Mouse (Mus musculus) hindbrain, embryonic 13.5 days (tissue): ENCODE measurements around the gene Igtp. TPM values are rescaled to one million over a fixed set of nuclear protein-coding genes. Genes with fewer than 3 reads are reported as not detected.
A peak's percentile ranks its signal among the peaks of the same experiment; 100 is the strongest.
"Not testable (repeated sequence)": the region's sequence is repeated elsewhere in the genome, so short reads cannot be mapped to it uniquely, and the experiment has no call there.

ENCODE experiments used
- ATAC-seq: fragments of 200-750 bp; cut with Nextera tagmentation; 2 replicates; pipeline ENCODE4 v1.8.0; 2017; ENCODE audit warnings: moderate TSS enrichment; ENCODE audit not compliant: low FRiP score
- H3K27ac ChIP-seq: fragments of 300-500 bp; sonication (generic); 2 replicates; pipeline ENCODE4 v1.5.1; 2015; ENCODE audit warnings: inconsistent platforms, mild to moderate bottlenecking, moderate library complexity
- H3K27me3 ChIP-seq: fragments of 300-500 bp; sonication (generic); 2 replicates; pipeline ENCODE4 v1.6.1; 2015; ENCODE audit warnings: mild to moderate bottlenecking, inconsistent platforms
- H3K36me3 ChIP-seq: fragments of 300-500 bp; sonication (generic); 2 replicates; pipeline ENCODE4 v1.6.1; 2015; ENCODE audit warnings: mild to moderate bottlenecking, inconsistent platforms
- H3K4me1 ChIP-seq: fragments of 300-500 bp; sonication (generic); replicated peaks from 2 replicates; pipeline ENCODE4 v1.6.1; 2015; ENCODE audit warnings: inconsistent platforms
- H3K4me2 ChIP-seq: fragments of 300-500 bp; sonication (generic); 2 replicates; pipeline ENCODE4 v1.6.1; 2015; ENCODE audit warnings: inconsistent platforms, mild to moderate bottlenecking, moderate library complexity
- H3K4me3 ChIP-seq: fragments of 300-500 bp; sonication (generic); 2 replicates; pipeline ENCODE4 v1.5.1; 2015; ENCODE audit warnings: mild to moderate bottlenecking, inconsistent platforms
- H3K9ac ChIP-seq: fragments of 300-500 bp; sonication (generic); 2 replicates; pipeline ENCODE4 v1.6.1; 2015; ENCODE audit warnings: mild to moderate bottlenecking, inconsistent platforms
- H3K9me3 ChIP-seq: fragments of 300-500 bp; sonication (generic); 2 replicates; pipeline ENCODE4 v1.6.1; 2016; ENCODE audit warnings: inconsistent platforms
- WGBS: fragments of 180-500 bp; shearing (Covaris S2); methylation state at CpG from one replicate; pipeline ENCODE4 v1.1.7; 2015; 5-methylcytosine and 5-hydroxymethylcytosine counted together
- polyA plus RNA-seq: library from polyadenylated mRNA; unstranded; fragments of >200 nt; fragmentation: Nextera tagmentation; extraction: Ambion mirVana; gene quantifications from 2 replicates; pipeline ENCODE4 v1.2.1, GENCODE M21; 2015

Gene Igtp
- polyA plus RNA-seq, 1 experiment from 2014 or later = 1.6 TPM

GRCm38 (mm10) chr11:58189675-58190074 lies 9.7 kb upstream of the Igtp start:
- no peak for ATAC-seq
- H3K27me3 ChIP-seq = no peaks in the 10 kb centered on the region
- no peaks in the 10 kb centered on the region for H3K4me1 ChIP-seq
- H3K36me3 ChIP-seq = no peaks in the 10 kb centered on the region
- no peak overlapping the region for H3K9ac ChIP-seq
- H3K4me2 ChIP-seq = no peak overlapping the region
- no peak overlapping the region for H3K27ac ChIP-seq
- WGBS = 94% methylated on average over 6 of the region's 6 CpGs
- no peak overlapping the region for H3K4me3 ChIP-seq
- H3K9me3 ChIP-seq = no peaks in the 10 kb centered on the region

GRCm38 (mm10) chr11:58193326-58193725 lies 6.0 kb upstream of the Igtp start:
- Histone ChIP-seq H3K4me2 (no peak overlapping the region), H3K27ac (no peak overlapping the region), H3K4me1 (no peaks in the 10 kb centered on the region), H3K9me3 (no peaks in the 10 kb centered on the region), H3K27me3 (no peaks in the 10 kb centered on the region), H3K9ac (no peak overlapping the region), H3K36me3 (no peaks in the 10 kb centered on the region), H3K4me3 (no peak overlapping the region)
- 85% methylated on average over 3 of the region's 3 CpGs for WGBS
- ATAC-seq = no peak

DNA sequence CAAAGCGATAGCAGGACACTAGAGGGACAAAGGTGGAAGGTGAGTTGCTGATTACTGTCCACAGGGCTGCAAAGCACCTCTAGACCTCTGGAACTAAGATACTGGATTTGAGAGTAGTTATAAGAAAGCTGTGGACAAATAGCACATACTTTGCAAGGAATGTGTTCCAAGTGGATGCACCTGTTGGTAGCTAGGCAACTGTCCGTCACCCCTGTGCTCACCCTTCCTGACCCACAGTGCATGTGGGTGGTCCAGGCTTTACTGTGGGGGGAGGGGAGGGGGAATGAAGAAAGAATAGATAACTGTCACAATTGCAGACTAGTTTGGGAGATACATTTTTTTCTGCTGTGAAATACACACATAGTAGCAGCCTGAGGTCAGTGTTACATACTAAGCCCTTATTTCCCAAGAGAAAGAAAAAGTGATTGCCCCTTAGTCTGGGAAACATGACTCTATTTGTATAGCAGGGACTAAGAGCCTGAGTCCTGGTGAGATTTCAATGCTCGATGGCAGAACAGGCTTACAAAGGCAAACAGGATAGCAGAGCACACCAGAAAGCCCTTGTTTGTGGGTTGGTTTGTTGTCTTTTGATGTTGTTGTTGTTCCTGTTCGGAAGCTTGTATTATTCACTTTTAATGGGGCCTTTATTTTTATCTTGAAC lies 5.4 kb upstream of the Igtp start:
- Histone ChIP-seq H3K9ac (no peak overlapping the region), H3K36me3 (no peaks in the 10 kb centered on the region), H3K4me1 (0 out of 2 replicates have a peak, but pooled peaks cover under 1% of the 10 kb centered on the region), H3K27ac (no peak overlapping the region), H3K9me3 (no peaks in the 10 kb centered on the region), H3K4me2 (no peak overlapping the region), H3K27me3 (no peaks in the 10 kb centered on the region), H3K4me3 (no peak overlapping the region)
- no peak for ATAC-seq
- 52% methylated on average over 4 of the region's 4 CpGs for WGBS

GRCm38 (mm10) chr11:58198663-58199062 lies 693 bp upstream of the Igtp start:
- 89% methylated on average over 4 of the region's 4 CpGs for WGBS
- Histone ChIP-seq H3K4me3 (no peak overlapping the region), H3K9ac (no peak overlapping the region)

DNA sequence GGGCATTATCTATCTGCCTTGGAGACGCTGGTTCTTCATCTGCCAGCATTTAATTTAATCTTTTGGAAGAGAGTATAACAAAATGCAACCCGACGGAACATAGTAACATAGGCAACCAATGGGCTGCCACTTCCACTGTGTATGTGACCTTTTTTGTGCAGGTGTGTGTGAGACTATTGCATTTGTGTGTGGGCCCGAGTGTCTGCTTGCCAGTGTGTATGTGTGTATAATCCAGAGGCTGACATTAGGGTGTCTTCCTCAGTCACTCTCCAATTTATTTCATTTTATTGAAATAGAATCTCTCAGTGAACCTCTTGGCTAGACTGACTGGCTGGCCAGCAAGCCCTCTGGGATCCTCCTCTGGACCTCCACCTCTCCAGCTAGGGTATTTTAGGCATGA lies 870 bp downstream of the Igtp start:
- no peak overlapping the region for H3K4me3 ChIP-seq
- no peak overlapping the region for H3K9ac ChIP-seq
- H3K4me1 ChIP-seq = peaks cover 4% of the 10 kb centered on the region; the same call in 1 of the 2 replicates
- H3K27ac ChIP-seq = no peak overlapping the region
- no peaks in the 10 kb centered on the region for H3K27me3 ChIP-seq
- no peak for ATAC-seq
- H3K9me3 ChIP-seq = no peaks in the 10 kb centered on the region
- no peak overlapping the region for H3K4me2 ChIP-seq
- WGBS = 93% methylated on average over 4 of the region's 4 CpGs
- H3K36me3 ChIP-seq = no peaks in the 10 kb centered on the region

More at GRCm38 (mm10) chr11:58198663-58199062, 693 bp upstream of the Igtp start:
- H3K36me3 ChIP-seq = no peaks in the 10 kb centered on the region
- no peaks in the 10 kb centered on the region for H3K9me3 ChIP-seq
- H3K27me3 ChIP-seq = no peaks in the 10 kb centered on the region
- H3K4me2 ChIP-seq = peak overlapping the region; percentile 58
- ATAC-seq = no peak
- no peak overlapping the region for H3K27ac ChIP-seq
- peaks cover 4% of the 10 kb centered on the region; the same call in 1 of the 2 replicates for H3K4me1 ChIP-seq

GRCm38 (mm10) chr11:58201052-58201451 lies 1.7 kb downstream of the Igtp start:
- ATAC-seq = no peak
- Histone ChIP-seq H3K4me1 (peaks cover 4% of the 10 kb centered on the region; the same call in 1 of the 2 replicates), H3K4me3 (no peak overlapping the region), H3K4me2 (no peak overlapping the region), H3K27ac (no peak overlapping the region), H3K9ac (no peak overlapping the region), H3K9me3 (no peaks in the 10 kb centered on the region), H3K27me3 (no peaks in the 10 kb centered on the region), H3K36me3 (no peaks in the 10 kb centered on the region)
- WGBS = 90% methylated on average over 12 of the region's 12 CpGs

- Histone ChIP-seq H3K27ac (no peak overlapping the region), H3K4me1 (0 out of 2 replicates have a peak, but pooled peaks cover 8% of the 10 kb centered on the region), H3K27me3 (no peaks in the 10 kb centered on the region), H3K4me2 (no peak overlapping the region), H3K4me3 (no peak overlapping the region), H3K36me3 (no peaks in the 10 kb centered on the region), H3K9me3 (no peaks in the 10 kb centered on the region), H3K9ac (no peak overlapping the region)
- WGBS = 100% methylated on average over 1 of the region's 1 CpGs
- ATAC-seq = no peak
Measured at GRCm38 (mm10) chr11:58210321-58210886, 11.0 kb downstream of the Igtp start.

- Histone ChIP-seq H3K27me3 (no peaks in the 10 kb centered on the region), H3K4me3 (no peak overlapping the region), H3K9ac (no peak overlapping the region), H3K4me1 (0 out of 2 replicates have a peak, but pooled peaks cover 8% of the 10 kb centered on the region), H3K4me2 (no peak overlapping the region), H3K27ac (no peak overlapping the region), H3K9me3 (no peaks in the 10 kb centered on the region), H3K36me3 (no peaks in the 10 kb centered on the region)
- 32% methylated on average over 9 of the region's 9 CpGs for WGBS
- no peak for ATAC-seq
Measured at GRCm38 (mm10) chr11:58211062-58211681, 11.8 kb downstream of the Igtp start.

- no peak for ATAC-seq
- no peaks in the 10 kb centered on the region for H3K27me3 ChIP-seq
- 0 out of 2 replicates have a peak, but pooled peaks cover 8% of the 10 kb centered on the region for H3K4me1 ChIP-seq
- no peak overlapping the region for H3K4me3 ChIP-seq
- no peaks in the 10 kb centered on the region for H3K9me3 ChIP-seq
- WGBS = 20% methylated on average over 2 of the region's 2 CpGs
- no peak overlapping the region for H3K27ac ChIP-seq
- no peaks in the 10 kb centered on the region for H3K36me3 ChIP-seq
- H3K9ac ChIP-seq = no peak overlapping the region
- no peak overlapping the region for H3K4me2 ChIP-seq
Measured at GRCm38 (mm10) chr11:58211682-58212067, 12.3 kb downstream of the Igtp start.

DNA sequence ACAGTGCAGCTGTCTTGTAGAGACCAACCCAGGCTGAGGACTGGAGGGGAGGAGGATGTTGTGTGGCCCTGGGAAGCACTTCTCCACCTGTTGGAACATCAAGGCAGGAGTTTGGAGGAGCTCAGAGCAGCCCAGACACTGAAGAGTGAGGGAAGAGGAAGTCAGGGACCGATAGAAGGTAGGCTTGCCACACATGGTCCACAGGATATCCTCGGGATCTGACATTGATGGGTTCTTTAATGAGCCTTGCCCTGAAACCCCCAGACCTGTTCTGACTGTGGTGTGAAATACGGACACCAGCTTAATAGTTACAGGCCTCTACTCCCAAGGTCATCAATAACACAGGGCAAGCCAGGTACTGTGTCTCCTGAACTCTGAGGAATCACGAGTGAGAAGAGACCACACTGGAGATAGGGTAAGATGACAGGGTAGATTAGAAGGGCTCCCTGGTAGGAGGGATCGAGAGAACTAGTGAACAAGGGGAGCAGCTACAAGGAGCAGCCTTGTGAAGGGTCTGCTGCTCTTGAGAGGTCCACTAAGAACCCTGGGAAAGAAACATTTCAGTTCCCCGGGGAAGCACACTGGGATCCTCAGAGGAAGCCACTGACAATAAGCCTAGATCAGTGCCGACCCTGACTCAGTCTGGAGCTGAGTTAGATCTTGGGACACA lies 14.5 kb downstream of the Igtp start:
- Histone ChIP-seq H3K9ac (no peak overlapping the region), H3K9me3 (no peaks in the 10 kb centered on the region), H3K4me3 (no peak overlapping the region), H3K36me3 (no peaks in the 10 kb centered on the region), H3K4me1 (0 out of 2 replicates have a peak, but pooled peaks cover 8% of the 10 kb centered on the region), H3K27me3 (no peaks in the 10 kb centered on the region), H3K27ac (no peak overlapping the region), H3K4me2 (no peak overlapping the region)
- WGBS = 85% methylated on average over 7 of the region's 7 CpGs
- no peak for ATAC-seq

DNA sequence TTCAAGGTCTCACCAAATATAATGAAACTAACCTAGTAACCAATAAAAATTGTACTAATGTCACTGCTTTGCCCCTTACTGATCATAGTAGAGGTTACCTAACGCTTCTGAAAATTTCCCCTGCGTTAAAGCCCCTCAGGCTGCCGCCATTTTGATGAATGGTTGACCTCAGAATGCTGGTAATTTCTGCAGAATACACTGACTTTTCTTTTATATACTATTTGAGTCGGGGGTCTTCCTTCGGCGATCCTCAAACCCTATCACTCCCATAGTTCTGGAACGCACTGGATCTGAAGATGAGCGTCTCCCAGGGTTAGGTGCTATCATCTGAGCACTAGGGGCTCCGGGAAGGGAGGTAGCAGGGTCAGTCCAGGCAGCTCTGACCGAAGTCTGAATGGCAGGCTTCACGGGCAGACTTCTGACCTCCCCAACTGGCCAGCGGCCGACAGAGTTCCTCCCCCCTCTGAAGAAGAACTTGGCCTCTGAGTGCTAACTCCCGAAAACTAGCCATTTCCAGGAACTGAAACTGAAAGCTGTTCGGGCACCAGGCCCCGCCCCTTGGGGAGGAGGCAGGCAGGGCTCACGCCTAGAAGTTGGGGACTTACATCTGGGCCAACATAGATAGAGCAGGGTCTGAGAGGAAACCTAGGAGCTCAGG lies 15.2 kb downstream of the Igtp start:
- 43% methylated on average over 17 of the region's 17 CpGs for WGBS
- 0 out of 2 replicates have a peak, but pooled peaks cover 8% of the 10 kb centered on the region for H3K4me1 ChIP-seq
- H3K4me3 ChIP-seq = peak overlapping the region; percentile 29
- no peak for ATAC-seq
- H3K9ac ChIP-seq = no peak overlapping the region
- no peaks in the 10 kb centered on the region for H3K36me3 ChIP-seq
- H3K27me3 ChIP-seq = no peaks in the 10 kb centered on the region
- peak overlapping the region; percentile 41 for H3K4me2 ChIP-seq
- H3K27ac ChIP-seq = no peak overlapping the region
- no peaks in the 10 kb centered on the region for H3K9me3 ChIP-seq

- not testable (repeated sequence) for H3K27me3 ChIP-seq, H3K36me3 ChIP-seq, H3K4me3 ChIP-seq, H3K9me3 ChIP-seq, H3K27ac ChIP-seq, H3K4me1 ChIP-seq, ATAC-seq, H3K9ac ChIP-seq
- WGBS = 53% methylated on average over 2 of the region's 3 CpGs
- peak overlapping the region; percentile 41; the same call in 1 of the 2 replicates for H3K4me2 ChIP-seq
Measured at GRCm38 (mm10) chr11:58215049-58215430, 15.7 kb downstream of the Igtp start.
